Mouse (Mus musculus) monocyte, adult 5-6 weeks (primary cell): ENCODE results near the gene Lgals3bp. TPM values are rescaled to one million over a fixed set of nuclear protein-coding genes. Genes with fewer than 3 reads are reported as not detected.

Experiments used
- ATAC-seq: fragments of 153-309, 156-312 bp; replicated peaks from 2 replicates; pipeline ENCODE4 v1.8.0; 2017; ENCODE audit warnings: mild to moderate bottlenecking; ENCODE audit not compliant: low TSS enrichment, insufficient number of reproducible peaks, severe bottlenecking, poor library complexity, low FRiP score
- total RNA-seq: library from RNA; stranded (forward); fragments of 200-1000, 200-491, 200-594 nt; gene quantifications from 3 replicates; pipeline ENCODE4 v1.2.3, GENCODE M21; 2017

Lgals3bp gene
- total RNA-seq, 1 experiment from 2014 or later = 44.4 TPM

GRCm38 (mm10) chr11:118426765-118427164 lies 24.9 kb upstream of the Lgals3bp start:
- no peak for ATAC-seq

DNA sequence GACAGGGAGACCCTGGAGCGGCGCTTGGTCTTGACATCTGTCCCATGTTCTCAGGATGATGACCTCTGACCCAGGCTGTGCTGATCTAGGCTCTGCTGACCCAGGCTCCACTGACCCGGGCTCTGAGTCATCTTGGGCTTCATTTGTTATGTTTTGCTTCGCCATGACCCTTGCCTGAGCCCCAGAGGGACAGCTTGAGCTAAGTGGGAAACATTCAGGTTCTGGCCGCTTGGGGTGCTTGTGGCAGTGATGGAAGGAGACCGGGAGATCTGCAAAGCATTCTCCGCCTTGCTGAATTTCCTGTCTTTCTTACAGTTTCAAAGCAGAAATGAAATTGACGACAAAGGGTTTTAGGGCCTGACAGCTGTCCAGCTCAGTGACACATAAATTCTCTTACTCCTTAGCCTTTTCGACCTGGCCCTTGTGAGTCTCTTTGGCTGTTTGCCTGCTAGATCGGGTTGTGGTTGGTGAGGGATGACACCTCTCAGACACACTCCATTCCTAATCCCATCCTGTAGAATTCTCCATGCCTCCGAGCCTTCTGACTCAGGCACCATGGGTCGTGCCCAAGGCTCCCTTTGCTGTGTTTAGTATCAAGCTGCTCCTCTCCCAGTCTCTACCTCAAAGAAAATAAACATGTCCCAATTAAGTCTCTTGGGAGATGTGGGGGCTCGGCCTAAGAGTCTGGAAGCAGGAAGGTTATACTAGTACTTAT lies 22.9 kb upstream of the Lgals3bp start:
- no peak for ATAC-seq

- ATAC-seq = no peak
These were observed 21.5 kb upstream of the Lgals3bp start for GRCm38 (mm10) chr11:118423266-118423971.

DNA sequence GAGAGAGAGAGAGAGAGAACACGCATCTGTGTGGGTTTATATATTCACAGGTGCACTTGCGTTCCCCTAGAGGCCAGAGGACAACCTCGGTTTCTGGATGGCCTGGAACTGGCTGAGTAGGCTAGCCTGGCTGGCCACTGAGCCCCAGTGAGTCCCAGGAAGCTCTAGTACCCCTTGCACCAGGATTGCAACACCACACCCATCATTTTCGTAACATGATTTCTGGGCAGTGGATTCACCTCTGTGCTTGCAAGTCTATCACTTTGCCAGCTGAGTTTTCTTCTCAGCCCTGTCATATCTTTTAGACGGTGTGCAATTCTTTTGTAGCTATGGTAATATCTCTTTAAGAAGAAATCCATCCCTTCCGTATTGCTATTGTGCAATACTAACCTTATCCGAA lies 18.4 kb upstream of the Lgals3bp start:
- no peak for ATAC-seq

DNA sequence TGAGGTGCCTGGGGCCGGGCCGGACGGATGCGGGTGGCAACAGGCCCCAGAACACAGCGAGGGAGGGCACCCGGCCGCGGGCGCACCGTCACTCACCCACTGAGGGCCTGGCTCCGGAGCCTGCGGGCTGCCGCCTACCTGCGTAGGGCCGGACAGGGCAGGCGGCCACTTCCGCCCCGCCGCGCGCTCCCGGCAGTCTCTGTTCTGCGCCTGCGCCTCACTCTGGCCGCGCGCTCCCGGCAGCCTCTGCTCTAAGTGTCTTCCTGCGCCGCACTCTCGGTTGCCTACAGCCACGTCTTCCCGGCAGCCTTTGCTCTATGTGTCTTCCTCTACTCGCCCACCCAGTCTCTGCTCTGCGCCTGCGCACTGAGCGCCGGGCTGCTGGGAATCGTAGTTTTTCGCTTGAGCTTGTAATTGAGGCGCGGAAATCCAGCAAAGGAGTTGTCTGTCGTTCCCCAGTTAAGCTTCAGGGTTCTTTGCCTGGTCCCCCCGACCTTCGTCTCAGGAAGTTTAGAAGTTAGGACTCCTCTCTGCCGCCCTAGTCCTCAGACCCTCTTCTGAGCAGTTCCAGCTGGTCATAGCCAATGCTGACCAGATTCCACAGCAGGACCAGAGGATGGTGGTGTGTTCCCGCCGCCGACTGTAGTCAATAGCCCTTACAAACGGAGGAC lies 17.1 kb upstream of the Lgals3bp start, which contains the start of gene Cant1:
Gene Cant1, minus strand, starts transcription at position 253 of the 671 bp plus-strand sequence.
- peak; percentile 91 for ATAC-seq

DNA sequence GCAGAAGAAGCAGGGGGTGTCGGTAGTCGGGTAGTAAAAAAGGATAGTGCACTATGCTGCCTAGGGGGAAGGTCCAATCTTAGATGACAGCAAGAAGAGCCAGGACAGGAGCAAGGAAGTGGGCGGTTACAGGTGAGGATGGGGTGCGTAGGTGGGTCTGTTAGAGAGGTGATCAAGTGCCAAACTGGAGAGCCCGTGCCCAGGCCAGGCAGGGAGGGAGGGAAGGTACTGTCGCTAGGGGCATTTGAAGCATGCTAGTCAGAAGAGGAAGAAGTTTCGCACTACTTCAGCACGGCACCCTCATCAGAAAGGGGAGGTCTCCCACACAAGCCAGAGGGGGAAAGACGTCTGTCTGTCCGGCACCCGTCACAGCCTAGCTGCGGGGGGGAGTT lies 16.5 kb upstream of the Lgals3bp start:
- peak; percentile 37 for ATAC-seq

DNA sequence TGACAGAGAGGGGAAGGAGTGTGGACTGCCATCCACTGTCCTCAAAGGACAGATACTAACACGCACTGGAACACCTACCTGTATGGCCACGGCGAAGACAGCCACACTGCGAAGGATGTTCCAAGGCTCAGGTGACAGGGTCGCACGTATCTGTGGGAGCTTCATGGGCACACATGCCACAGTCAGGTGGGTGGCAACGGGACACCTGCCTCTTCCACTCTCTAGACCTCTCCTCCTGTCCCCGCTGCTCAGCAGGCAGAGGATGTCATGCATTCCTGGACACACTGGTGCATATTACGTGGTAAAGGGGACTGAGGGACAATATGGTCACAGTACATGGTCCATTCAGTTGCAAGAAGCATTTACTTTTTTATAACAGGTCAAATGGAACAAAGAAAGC lies 15.6 kb upstream of the Lgals3bp start:
- no peak for ATAC-seq

- ATAC-seq = no peak
These were observed 14.2 kb upstream of the Lgals3bp start for GRCm38 (mm10) chr11:118416046-118416445.

DNA sequence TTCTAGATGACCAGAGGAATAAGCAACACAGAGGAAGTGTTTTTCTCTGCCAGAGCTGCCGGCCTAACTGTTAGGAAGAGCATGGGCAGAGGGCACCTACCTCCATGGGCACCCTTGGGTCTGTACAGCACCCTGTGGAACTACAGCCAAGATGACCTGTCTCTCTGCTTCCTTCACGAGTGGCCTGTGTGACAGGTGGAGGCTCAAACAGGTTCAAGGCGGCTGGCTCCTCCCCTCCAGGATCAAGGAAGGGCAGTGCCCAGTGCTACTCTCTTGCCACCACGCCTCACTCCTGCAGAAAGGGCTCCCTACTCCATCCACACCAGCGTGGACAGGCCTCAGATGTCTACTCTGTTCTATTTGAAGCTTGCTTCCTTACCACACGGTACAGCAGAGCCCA lies 13.7 kb upstream of the Lgals3bp start:
- no peak for ATAC-seq

GRCm38 (mm10) chr11:118414270-118414669 lies 12.4 kb upstream of the Lgals3bp start:
- no peak for ATAC-seq

GRCm38 (mm10) chr11:118413055-118413454 lies 11.2 kb upstream of the Lgals3bp start:
- no peak for ATAC-seq

DNA sequence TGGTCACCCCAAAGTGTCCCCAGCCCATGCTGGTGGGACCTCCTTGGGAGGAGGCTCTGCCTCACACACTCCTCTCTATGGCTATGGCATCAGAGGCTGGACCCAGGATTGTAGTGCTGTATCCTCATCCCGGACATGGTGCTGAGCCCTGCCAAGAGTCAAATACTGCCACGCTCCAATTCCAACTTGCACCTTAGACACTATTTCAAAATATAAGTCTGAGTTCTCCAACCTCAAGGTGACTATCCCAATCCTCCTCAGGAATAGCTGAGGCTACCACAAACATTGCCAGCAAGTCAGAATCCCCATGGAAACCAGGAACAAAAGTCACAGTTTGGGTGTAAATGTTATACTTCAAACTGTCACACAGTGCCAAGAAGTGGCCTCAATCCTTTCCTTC lies 10.7 kb upstream of the Lgals3bp start:
- no peak for ATAC-seq

GRCm38 (mm10) chr11:118411271-118411670 lies 9.4 kb upstream of the Lgals3bp start:
- no peak for ATAC-seq

- no peak for ATAC-seq
These were observed 8.6 kb upstream of the Lgals3bp start for GRCm38 (mm10) chr11:118410479-118410878.

GRCm38 (mm10) chr11:118410073-118410444 lies 8.2 kb upstream of the Lgals3bp start:
- ATAC-seq = no peak

GRCm38 (mm10) chr11:118409106-118410072 lies 7.5 kb upstream of the Lgals3bp start:
- no peak for ATAC-seq

DNA sequence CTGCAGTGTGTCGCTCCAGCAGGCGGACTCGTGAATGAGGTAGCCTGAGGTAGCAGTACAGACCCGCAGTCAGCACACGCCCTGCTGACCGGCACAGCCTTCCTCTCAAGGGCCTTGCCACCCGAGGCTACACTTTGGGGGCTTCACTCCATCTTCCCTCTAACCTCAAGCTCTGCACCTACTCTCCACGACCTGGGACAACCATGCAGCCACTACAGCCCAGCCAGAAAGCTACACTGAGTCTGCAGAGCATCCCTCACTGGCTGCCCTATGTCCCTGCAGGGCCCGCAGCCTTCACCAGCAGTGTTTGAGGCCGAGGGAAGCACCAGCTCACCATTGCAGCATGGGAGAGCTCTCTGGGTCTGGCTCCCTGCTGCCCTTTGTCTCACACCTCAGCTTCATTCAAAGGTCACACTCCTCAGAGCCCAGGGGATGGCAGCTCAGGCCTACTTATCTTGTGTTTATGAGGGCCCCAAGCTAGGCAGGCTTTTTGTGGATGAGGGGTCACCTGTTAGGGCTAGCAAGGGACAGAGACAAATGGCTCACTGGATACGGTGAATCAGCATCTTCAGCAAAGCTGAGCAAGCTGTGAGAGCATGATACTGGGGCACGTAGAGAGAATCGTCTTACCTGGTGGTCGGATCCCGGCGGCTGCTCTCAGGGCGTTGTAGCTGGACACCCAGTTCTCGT lies 6.3 kb upstream of the Lgals3bp start:
- no peak for ATAC-seq

GRCm38 (mm10) chr11:118407318-118407910 lies 5.5 kb upstream of the Lgals3bp start:
- no peak for ATAC-seq
